Mouse (Mus musculus) embryonic facial prominence, embryonic 12.5 days (tissue): ENCODE measurements around the gene Lancl1. TPM values are rescaled to one million over a fixed set of nuclear protein-coding genes. Genes with fewer than 3 reads are reported as not detected.

Experiments
- ATAC-seq: fragments of 200-750 bp; cut with Nextera tagmentation; 2 replicates; pipeline ENCODE4 v1.8.0; 2017; ENCODE audit not compliant: insufficient number of reproducible peaks, insufficient read depth, low FRiP score, low TSS enrichment
- H3K27ac ChIP-seq: fragments of 300-500 bp; sonication (generic); 2 replicates; pipeline ENCODE4 v1.5.1; 2016; ENCODE audit warnings: mild to moderate bottlenecking
- H3K27me3 ChIP-seq: fragments of 300-500 bp; sonication (generic); 2 replicates; pipeline ENCODE4 v1.6.1; 2016; ENCODE audit warnings: mild to moderate bottlenecking, moderate library complexity
- H3K36me3 ChIP-seq: fragments of 300-500 bp; sonication (generic); 2 replicates; pipeline ENCODE4 v1.6.1; 2016; ENCODE audit warnings: mild to moderate bottlenecking
- H3K4me1 ChIP-seq: fragments of 300-500 bp; sonication (generic); 2 replicates; pipeline ENCODE4 v1.6.1; 2016
- H3K4me2 ChIP-seq: fragments of 300-500 bp; sonication (generic); replicated peaks from 2 replicates; pipeline ENCODE4 v1.6.1; 2016; ENCODE audit warnings: mild to moderate bottlenecking, moderate library complexity
- H3K4me3 ChIP-seq: fragments of 300-500 bp; sonication (generic); 2 replicates; pipeline ENCODE4 v1.5.1; 2016; ENCODE audit warnings: mild to moderate bottlenecking
- H3K9ac ChIP-seq: fragments of 300-500 bp; sonication (generic); 2 replicates; pipeline ENCODE4 v1.6.1; 2016; ENCODE audit warnings: mild to moderate bottlenecking, moderate library complexity
- H3K9me3 ChIP-seq: fragments of 300-500 bp; sonication (generic); 2 replicates; pipeline ENCODE4 v1.6.1; 2016; ENCODE audit warnings: mild to moderate bottlenecking, moderate library complexity
- WGBS: fragments of 180-500 bp; shearing (Covaris S2); methylation state at CpG from one replicate; pipeline ENCODE4 v1.1.7; 2016; 5-methylcytosine and 5-hydroxymethylcytosine counted together
- polyA plus RNA-seq: library from polyadenylated mRNA; unstranded; fragments of >200 nt; fragmentation: Nextera tagmentation; extraction: Ambion mirVana; gene quantifications from 2 replicates; pipeline ENCODE4 v1.2.1, GENCODE M21; 2016

Lancl1 gene
- polyA plus RNA-seq, 1 experiment from 2014 or later, result 110 TPM

DNA sequence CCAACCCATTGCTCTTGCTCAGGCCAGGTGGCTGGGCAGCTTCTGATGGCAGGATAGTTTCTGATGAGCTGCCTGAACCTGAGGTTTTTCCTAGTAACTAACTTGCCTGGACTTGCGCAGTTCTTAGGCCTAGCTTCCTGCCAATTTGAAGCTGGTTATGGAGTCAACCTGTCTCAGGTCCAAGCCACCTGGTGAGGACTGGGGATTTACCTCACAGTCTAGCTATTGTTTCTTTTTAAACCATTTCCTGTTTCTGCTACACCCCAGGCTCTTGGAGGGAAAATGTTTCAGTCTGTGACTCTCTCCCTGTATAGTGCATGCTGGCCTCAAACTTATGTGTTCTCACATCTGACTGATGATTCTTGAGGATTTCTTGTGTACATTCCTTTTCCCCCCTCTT is 58.5 kb downstream of the Lancl1 start:
- H3K9ac ChIP-seq, result no peak overlapping the region
- no peaks in the 10 kb centered on the region for H3K27me3 ChIP-seq
- no peak overlapping the region for H3K4me3 ChIP-seq
- no peaks in the 10 kb centered on the region for H3K9me3 ChIP-seq
- no peaks in the 10 kb centered on the region for H3K36me3 ChIP-seq
- H3K27ac ChIP-seq, result no peak overlapping the region
- peaks cover under 1% of the 10 kb centered on the region; the same call in 1 of the 2 replicates for H3K4me1 ChIP-seq
- H3K4me2 ChIP-seq, result no peak overlapping the region
- WGBS, result 96% methylated on average over 1 of the region's 1 CpGs
- no peak for ATAC-seq

DNA sequence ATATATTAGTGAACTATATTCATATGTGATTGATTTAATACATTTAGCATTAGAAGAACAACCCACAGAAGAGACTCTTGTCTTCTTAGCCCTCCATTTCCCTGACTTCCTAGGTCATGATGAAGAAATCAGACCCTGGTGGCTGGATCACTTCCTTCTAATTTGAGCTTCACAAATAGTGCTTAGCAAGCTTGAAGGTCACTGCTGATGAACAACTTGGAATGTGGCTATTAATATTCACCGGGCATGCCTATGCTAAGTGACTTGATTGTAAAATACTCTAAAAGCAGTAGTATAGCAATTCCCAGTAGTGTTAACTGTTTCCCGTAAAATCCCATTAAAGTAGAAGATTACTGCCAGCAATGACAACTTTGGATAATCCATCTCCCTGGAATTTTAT is 63.2 kb downstream of the Lancl1 start:
- Histone ChIP-seq H3K36me3 (no peaks in the 10 kb centered on the region), H3K9ac (no peak overlapping the region), H3K4me1 (no peaks in the 10 kb centered on the region), H3K4me3 (no peak overlapping the region), H3K27ac (no peak overlapping the region), H3K9me3 (no peaks in the 10 kb centered on the region), H3K27me3 (no peaks in the 10 kb centered on the region), H3K4me2 (no peak overlapping the region)
- 88% methylated on average over 2 of the region's 2 CpGs for WGBS
- no peak for ATAC-seq

DNA sequence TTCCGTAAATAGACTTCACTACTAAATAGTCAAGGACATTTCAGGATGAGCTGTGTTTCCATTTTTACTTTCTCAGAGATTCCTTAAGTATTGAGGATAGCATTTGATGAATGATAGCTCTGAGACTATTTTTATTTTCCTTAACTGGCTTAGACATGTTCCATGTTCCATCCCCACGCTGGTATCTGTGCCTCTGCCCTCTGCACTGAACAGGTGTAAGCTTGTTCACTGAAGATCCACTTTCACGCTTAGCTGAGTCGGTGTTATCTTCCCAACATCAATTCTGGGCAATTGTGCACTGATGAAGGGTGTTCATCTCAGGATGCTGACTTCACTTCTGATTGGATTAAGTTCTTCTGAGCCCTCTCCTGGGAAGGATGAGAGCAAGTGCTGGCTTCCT is 73.8 kb downstream of the Lancl1 start:
- no peaks in the 10 kb centered on the region for H3K36me3 ChIP-seq
- no peak overlapping the region for H3K4me3 ChIP-seq
- ATAC-seq, result no peak
- no peaks in the 10 kb centered on the region for H3K9me3 ChIP-seq
- 80% methylated on average over 4 of the region's 4 CpGs for WGBS
- no peak overlapping the region for H3K9ac ChIP-seq
- no peak overlapping the region for H3K4me2 ChIP-seq
- H3K27me3 ChIP-seq, result no peaks in the 10 kb centered on the region
- no peak overlapping the region for H3K27ac ChIP-seq
- no peaks in the 10 kb centered on the region for H3K4me1 ChIP-seq

DNA sequence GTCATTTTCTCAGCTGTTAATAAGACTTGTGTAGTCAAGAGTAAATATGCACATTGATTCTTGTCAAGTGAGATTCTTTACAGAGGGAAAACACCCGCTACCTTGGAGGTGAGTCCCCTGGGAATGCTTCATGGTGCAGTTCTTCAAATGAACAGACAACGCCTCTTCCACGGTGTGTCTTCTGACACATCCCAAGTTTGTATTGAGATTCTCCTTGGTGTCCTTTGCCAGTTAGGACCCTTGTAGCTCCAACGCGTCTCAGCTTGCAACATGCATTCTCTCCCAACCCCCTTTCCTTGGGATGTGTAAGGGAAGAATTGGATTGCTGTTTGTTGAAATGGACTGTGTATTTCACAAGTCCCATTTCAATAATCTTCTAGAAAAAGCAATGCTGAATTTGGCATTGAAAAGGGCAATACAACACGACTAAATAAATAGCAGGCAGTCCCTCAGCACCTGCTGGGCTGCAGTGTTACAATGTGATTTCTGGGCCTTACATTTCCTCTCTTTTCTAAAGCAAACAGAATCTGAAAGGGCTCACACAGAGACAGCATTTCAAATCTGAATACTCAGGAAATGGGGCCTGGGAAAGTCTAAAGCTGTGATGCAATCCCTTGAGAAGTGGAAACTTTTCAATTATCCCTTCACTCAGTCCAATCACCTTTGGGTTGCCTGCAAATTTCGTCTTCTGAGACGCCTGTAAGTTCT is 78.0 kb downstream of the Lancl1 start:
- Histone ChIP-seq H3K27me3 (no peaks in the 10 kb centered on the region), H3K27ac (no peak overlapping the region), H3K4me2 (no peak overlapping the region), H3K36me3 (no peaks in the 10 kb centered on the region), H3K9ac (no peak overlapping the region), H3K4me3 (no peak overlapping the region), H3K9me3 (no peaks in the 10 kb centered on the region), H3K4me1 (no peaks in the 10 kb centered on the region)
- no peak for ATAC-seq
- 46% methylated on average over 8 of the region's 8 CpGs for WGBS

DNA sequence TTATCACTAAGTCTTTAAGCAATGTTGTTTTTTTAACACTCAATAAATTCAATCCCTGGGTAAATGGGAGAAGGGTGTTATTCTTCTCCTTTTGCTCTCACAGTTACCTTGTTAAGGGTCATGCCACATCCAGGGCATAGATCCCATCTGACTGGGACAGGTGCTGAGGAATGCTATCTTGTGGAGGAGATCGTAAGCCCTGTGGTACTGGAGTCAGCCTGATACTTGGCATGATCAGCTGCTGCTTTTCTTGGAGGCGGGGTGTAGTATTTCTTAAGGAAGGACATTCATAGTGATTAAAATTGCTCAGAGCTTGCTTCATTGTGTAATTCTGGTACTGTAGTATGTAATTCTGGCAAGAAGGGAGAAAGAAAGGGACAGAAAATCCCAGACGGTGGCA is 81.3 kb downstream of the Lancl1 start:
- Histone ChIP-seq H3K4me3 (no peak overlapping the region), H3K9me3 (no peaks in the 10 kb centered on the region), H3K4me1 (no peaks in the 10 kb centered on the region), H3K27ac (no peak overlapping the region), H3K9ac (no peak overlapping the region), H3K27me3 (no peaks in the 10 kb centered on the region), H3K36me3 (no peaks in the 10 kb centered on the region), H3K4me2 (no peak overlapping the region)
- WGBS, result 85% methylated on average over 3 of the region's 3 CpGs
- ATAC-seq, result no peak

DNA sequence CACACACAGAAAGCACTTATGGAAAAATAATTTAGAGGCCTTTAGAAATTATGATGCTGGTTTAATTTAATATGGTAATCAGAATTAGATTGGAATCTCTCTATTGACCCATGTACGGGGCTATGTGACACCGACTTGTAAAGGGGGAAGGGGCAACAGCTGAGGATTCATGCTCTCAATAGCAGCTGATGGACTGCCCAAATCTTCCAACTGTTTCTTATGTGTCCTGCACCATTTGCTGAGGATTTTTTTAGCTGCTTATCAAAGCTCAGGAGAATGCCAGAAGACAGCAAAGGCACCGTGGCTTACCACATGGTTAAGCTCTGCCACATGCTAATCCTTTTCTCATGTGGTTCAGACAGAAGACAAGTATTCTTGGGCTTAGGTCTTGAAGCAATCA is 87.6 kb downstream of the Lancl1 start:
- Histone ChIP-seq H3K27ac (no peak overlapping the region), H3K9ac (no peak overlapping the region), H3K4me2 (no peak overlapping the region), H3K36me3 (no peaks in the 10 kb centered on the region), H3K9me3 (no peaks in the 10 kb centered on the region), H3K27me3 (no peaks in the 10 kb centered on the region), H3K4me1 (no peaks in the 10 kb centered on the region), H3K4me3 (no peak overlapping the region)
- WGBS, result 72% methylated on average over 3 of the region's 3 CpGs
- ATAC-seq, result no peak

Other genes with a start within 250 kb of the Lancl1 start
- 22.5 and 23.5 TPM in 2 replicates for gene Kansl1l, start 221.3 kb downstream of the Lancl1 start, polyA plus RNA-seq
- 53.9 and 58.6 TPM in 2 replicates for gene Acadl, start 175.6 kb downstream of the Lancl1 start, polyA plus RNA-seq
- gene Myl1, start 93.5 kb downstream of the Lancl1 start, polyA plus RNA-seq, result 69.6 and 93.9 TPM in 2 replicates
- 0.11 and 0.13 TPM in 2 replicates for gene Cps1, start 84.2 kb upstream of the Lancl1 start, polyA plus RNA-seq